Comparison of ENCODE assay signal across 8 mouse cellular contexts in genomic region chr14:61330996-61331561, GRCm38 (mm10). TPM values are rescaled to one million over a fixed set of nuclear protein-coding genes. Genes with fewer than 3 reads are reported as not detected.
A peak's percentile ranks its signal among the peaks of the same experiment; 100 is the strongest.
DNase-seq lines count a peak whose midpoint lies in the region; ATAC-seq and TF ChIP-seq lines count a peak whose summit lies in the region.

No protein-coding gene starts in this region.

- DNase-seq in c-Kit-negative CD71-positive TER-119-positive erythroid progenitor cells, embryonic 14.5 days (ENCODE audit: low read depth, low spot score) = peak; percentile 65
- DNase-seq in forebrain, embryonic 11.5 days (ENCODE audit: low spot score) = peak; percentile 86
- DNase-seq in kidney, postnatal 25 days = peak; percentile 82 to 84
- peak; percentile 59 to 62 (median 60) for DNase-seq in liver, embryonic 14.5 days (ENCODE audit: low read depth in 3 of 3, low spot score in 3 of 3)
- peak; percentile 79 for DNase-seq in neural tube, embryonic 11.5 days (ENCODE audit: low spot score)
- DNase-seq in telencephalon, adult 2 months (ENCODE audit: low read depth, low spot score) = peak; percentile 79

- no peaks in the 10 kb centered on the region for H3K9me3 ChIP-seq in forebrain, embryonic 11.5 days (ENCODE audit: control insufficient read depth, low read length)
- no peaks in the 10 kb centered on the region for H3K9me3 ChIP-seq in heart, embryonic 16.5 days (replicated peaks; ENCODE audit: control insufficient read depth, low read length)
- no peaks in the 10 kb centered on the region for H3K9me3 ChIP-seq in liver, embryonic 14.5 days (ENCODE audit: control insufficient read depth, low read length)
- H3K9me3 ChIP-seq in neural tube, embryonic 11.5 days (ENCODE audit: control insufficient read depth, low read length) = no peaks in the 10 kb centered on the region

- no peak overlapping the region for H3K4me3 ChIP-seq in forebrain, embryonic 11.5 days (ENCODE audit: low read depth, low read length)
- no peak overlapping the region for H3K4me3 ChIP-seq in heart, embryonic 16.5 days (ENCODE audit: low read length)
- no peak overlapping the region for H3K4me3 ChIP-seq in liver, embryonic 14.5 days (ENCODE audit: insufficient read depth in 1 of 2, low read depth in 2 of 2, low read length in 2 of 2)
- no peak overlapping the region for H3K4me3 ChIP-seq in neural tube, embryonic 11.5 days (ENCODE audit: low read depth, low read length)

- H3K9ac ChIP-seq in forebrain, embryonic 11.5 days (ENCODE audit: low read length) = no peak overlapping the region
- peak overlapping the region; percentile 67 for H3K9ac ChIP-seq in heart, embryonic 16.5 days (ENCODE audit: low read length)
- H3K9ac ChIP-seq in liver, embryonic 14.5 days (replicated peaks) = no peak overlapping the region
- H3K9ac ChIP-seq in neural tube, embryonic 11.5 days (ENCODE audit: low read length) = no peak overlapping the region

- no peaks in the 10 kb centered on the region for H3K36me3 ChIP-seq in forebrain, embryonic 11.5 days (ENCODE audit: control insufficient read depth, insufficient read depth, low read length)
- no peaks in the 10 kb centered on the region for H3K36me3 ChIP-seq in heart, embryonic 16.5 days (ENCODE audit: control insufficient read depth, insufficient read depth)
- no peaks in the 10 kb centered on the region for H3K36me3 ChIP-seq in liver, embryonic 14.5 days (replicated peaks; ENCODE audit: control insufficient read depth, insufficient read depth, low read depth)
- no peaks in the 10 kb centered on the region for H3K36me3 ChIP-seq in neural tube, embryonic 11.5 days (ENCODE audit: control insufficient read depth, insufficient read depth, low read length)

- H3K4me2 ChIP-seq in forebrain, embryonic 11.5 days (ENCODE audit: low read depth, low read length, severe bottlenecking) = no peak overlapping the region
- H3K4me2 ChIP-seq in heart, embryonic 16.5 days (ENCODE audit: low read depth, low read length) = peak overlapping the region; percentile 57
- H3K4me2 ChIP-seq in liver, embryonic 14.5 days (ENCODE audit: low read depth) = no peak overlapping the region
- H3K4me2 ChIP-seq in neural tube, embryonic 11.5 days (ENCODE audit: low read depth) = no peak overlapping the region

- peak; percentile 90 for TF ChIP-seq CTCF in liver, embryonic 14.5 days (IDR thresholded peaks at IDR 0.05; ENCODE audit: low read depth)

- H3K27me3 ChIP-seq in forebrain, embryonic 11.5 days (ENCODE audit: control insufficient read depth, insufficient read depth, low read length) = no peaks in the 10 kb centered on the region
- no peaks in the 10 kb centered on the region for H3K27me3 ChIP-seq in heart, embryonic 16.5 days (ENCODE audit: control insufficient read depth, insufficient read depth, low read length)
- H3K27me3 ChIP-seq in liver, embryonic 14.5 days (ENCODE audit: control insufficient read depth, insufficient read depth, low read length) = no peaks in the 10 kb centered on the region
- no peaks in the 10 kb centered on the region for H3K27me3 ChIP-seq in neural tube, embryonic 11.5 days (ENCODE audit: control insufficient read depth, insufficient read depth, low read length)

- H3K27ac ChIP-seq in forebrain, embryonic 11.5 days (ENCODE audit: low read depth, low read length) = no peak overlapping the region
- H3K27ac ChIP-seq in heart, embryonic 16.5 days (ENCODE audit: low read length) = peak overlapping the region; percentile 85
- H3K27ac ChIP-seq in liver, embryonic 14.5 days = no peak overlapping the region
- no peak overlapping the region for H3K27ac ChIP-seq in neural tube, embryonic 11.5 days (ENCODE audit: low read depth, low read length)

- H3K4me1 ChIP-seq in forebrain, embryonic 11.5 days (replicated peaks; ENCODE audit: control insufficient read depth, insufficient read depth, low read length) = no peaks in the 10 kb centered on the region
- H3K4me1 ChIP-seq in heart, embryonic 16.5 days (ENCODE audit: control insufficient read depth, insufficient read depth, low read length) = peaks cover 14% of the 10 kb centered on the region
- H3K4me1 ChIP-seq in liver, embryonic 14.5 days (replicated peaks; ENCODE audit: control insufficient read depth in 2 of 2, insufficient read depth in 2 of 2, low read length in 1 of 2) = peaks cover 0 to 3% of the 10 kb centered on the region in 2 experiments; a peak in 1 of 4 replicates
- H3K4me1 ChIP-seq in neural tube, embryonic 11.5 days (ENCODE audit: control insufficient read depth, insufficient read depth, low read length) = 0 out of 2 replicates have a peak, but pooled peaks cover 3% of the 10 kb centered on the region

- ATAC-seq in CD4-positive, CD25-positive, alpha-beta regulatory T cell, adult 4 months = peak; percentile 44
- peak; percentile 79 for ATAC-seq in forebrain, embryonic 11.5 days (replicated peaks; ENCODE audit: low FRiP score)
- peak; percentile 81 for ATAC-seq in heart, embryonic 16.5 days (replicated peaks; ENCODE audit: extremely low read depth, insufficient read depth, low FRiP score)
- ATAC-seq in liver, embryonic 14.5 days (ENCODE audit: insufficient read depth) = peak; percentile 65
- ATAC-seq in neural tube, embryonic 11.5 days (ENCODE audit: insufficient read depth, low FRiP score, low TSS enrichment) = peak; percentile 60

- WGBS in forebrain, embryonic 11.5 days = 31% methylated on average over 13 of the region's 13 CpGs
- WGBS in heart, embryonic 16.5 days = 12% methylated on average over 13 of the region's 13 CpGs
- 19% methylated on average over 13 of the region's 13 CpGs for WGBS in liver, embryonic 14.5 days (ENCODE audit: insufficient replicate concordance)
- whole genome bisulfite sequencing in neural tube, embryonic 11.5 days = 22% methylated on average over 13 of the region's 13 CpGs

- no peak for TF ChIP-seq EP300 in liver, embryonic 14.5 days (IDR thresholded peaks at IDR 0.05; ENCODE audit: low read depth)

RNA-seq across cellular contexts. Expression of gene Arl11, which starts 21.5 kb away (rescaled TPM):
- not detected for polyA plus RNA-seq in CD4-positive, CD25-positive, alpha-beta regulatory T cell, adult 4 months (2017; shearing (Covaris generic))
- polyA plus RNA-seq in forebrain, embryonic 11.5 days (2014; fragmentation: Nextera tagmentation; extraction: Ambion mirVana) = 0.29 TPM in 2 replicates
- 0.61 and 1.3 TPM in 2 replicates for polyA plus RNA-seq in heart, embryonic 16.5 days (2015; fragmentation: Nextera tagmentation; extraction: Ambion mirVana)
- 1.1 and 1.6 TPM in 2 replicates for polyA plus RNA-seq in liver, embryonic 14.5 days (2012; rRNA removed)
- polyA plus RNA-seq in liver, embryonic 14.5 days (2014; fragmentation: Nextera tagmentation; extraction: Ambion mirVana) = 1.4 and 1.8 TPM in 2 replicates
- polyA plus RNA-seq in neural tube, embryonic 11.5 days (2014; fragmentation: Nextera tagmentation; extraction: Ambion mirVana) = 0.22 and 0.56 TPM in 2 replicates

RNA-seq across cellular contexts. Expression of gene Ebpl, which starts 29.2 kb away (rescaled TPM):
- 10 to 100 TPM in 1 of 2 experiments, 1 to 10 TPM in 1; 6.5 to 12.3 TPM for polyA plus RNA-seq in CD4-positive, CD25-positive, alpha-beta regulatory T cell, adult 4 months (2017; shearing (Covaris generic))
- 9.2 and 9.4 TPM in 2 replicates for polyA plus RNA-seq in forebrain, embryonic 11.5 days (2014; fragmentation: Nextera tagmentation; extraction: Ambion mirVana)
- 4.0 and 4.2 TPM in 2 replicates for polyA plus RNA-seq in heart, embryonic 16.5 days (2015; fragmentation: Nextera tagmentation; extraction: Ambion mirVana)
- polyA plus RNA-seq in liver, embryonic 14.5 days (2012; rRNA removed) = 0.90 and 1.1 TPM in 2 replicates
- 4.7 and 4.9 TPM in 2 replicates for polyA plus RNA-seq in liver, embryonic 14.5 days (2014; fragmentation: Nextera tagmentation; extraction: Ambion mirVana)
- 8.5 and 9.2 TPM in 2 replicates for polyA plus RNA-seq in neural tube, embryonic 11.5 days (2014; fragmentation: Nextera tagmentation; extraction: Ambion mirVana)
